Mouse (Mus musculus) frontal cortex, adult 2 months (tissue): Measurements from ENCODE around the gene Nipa1. TPM values are rescaled to one million over a fixed set of nuclear protein-coding genes. Genes with fewer than 3 reads are reported as not detected.
"Not testable (repeated sequence)": the region's sequence is repeated elsewhere in the genome, so short reads cannot be mapped to it uniquely, and the experiment has no call there.

Experiments
- DNase-seq, 2 experiments: peaks; one replicate each; pipeline ENCODE4 v3.0.0; 2022; ENCODE audit warnings: low spot score in 1 of 2; ENCODE audit errors: extremely low spot score in 1 of 2
- polyA plus RNA-seq: library from polyadenylated mRNA; depleted of rRNA; stranded (reverse); fragments of >200 nt; gene quantifications from 2 replicates; pipeline ENCODE4 v1.2.3, GENCODE M21; 2012; rRNA removed

Gene Nipa1
- 23.8 and 31.2 TPM in 2 replicates for polyA plus RNA-seq

DNA sequence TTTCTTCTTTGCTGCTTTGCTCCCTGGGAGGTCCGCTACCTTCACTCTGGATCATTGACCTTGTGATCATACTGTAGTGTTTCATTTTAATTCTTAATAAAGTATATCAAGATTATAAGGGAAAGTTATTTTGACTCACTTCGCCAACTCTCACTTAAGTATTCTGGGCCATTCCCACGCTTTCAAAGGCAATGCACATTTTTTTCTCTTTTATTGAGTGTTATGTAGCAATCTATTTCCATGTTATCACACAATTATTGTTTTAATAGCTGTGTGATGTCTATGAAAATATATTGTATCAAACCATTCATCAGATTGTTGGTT is at the start of gene Nipa1:
Nipa1 (minus strand) TSS at position 25 of the 324 bp plus-strand sequence.
- no peak for DNase-seq

- DNase-seq: no peak
These were observed 46.9 kb upstream of the Nipa1 start for GRCm38 (mm10) chr7:56066634-56067033.

DNA sequence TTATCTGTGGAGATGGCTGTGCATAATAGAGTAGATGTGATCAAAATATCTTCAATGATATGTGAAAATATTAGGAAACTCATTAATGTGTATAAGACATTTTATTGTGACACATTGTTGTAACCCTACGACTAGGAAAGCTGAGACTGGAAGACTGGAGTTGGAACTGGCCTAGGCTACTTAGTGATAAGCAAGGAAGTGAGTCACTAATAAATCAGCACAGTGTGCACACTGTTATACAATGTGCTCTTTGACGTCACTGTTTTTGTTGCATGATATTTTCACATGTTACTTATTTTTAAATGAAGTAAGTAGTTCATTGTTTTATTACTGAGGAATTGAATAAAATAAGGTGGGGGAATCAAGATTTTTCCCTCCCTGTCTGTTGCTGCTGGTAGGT is 46.4 kb upstream of the Nipa1 start:
- DNase-seq: no peak

GRCm38 (mm10) chr7:56064876-56065275 is 45.1 kb upstream of the Nipa1 start:
- DNase-seq: no peak

DNA sequence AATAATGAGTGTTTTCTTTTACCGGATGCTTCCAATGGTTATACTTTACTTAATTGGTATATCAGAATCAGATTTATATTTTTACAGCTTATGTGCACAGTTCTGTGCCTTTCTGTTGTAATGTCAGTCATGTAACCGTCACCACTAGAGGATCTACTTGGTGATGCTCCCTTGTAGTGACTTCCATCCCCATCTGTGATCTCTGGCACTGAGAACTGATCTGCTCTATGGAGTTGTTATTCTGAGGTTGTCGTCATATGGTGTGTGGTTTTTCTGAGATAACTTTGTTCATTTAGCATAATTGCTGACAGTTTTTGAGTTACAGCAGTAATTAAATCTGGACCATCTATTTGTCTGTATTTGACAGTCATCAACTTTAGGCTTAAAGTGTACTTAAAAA is 35.6 kb upstream of the Nipa1 start:
- DNase-seq: no peak

GRCm38 (mm10) chr7:56052996-56053395 is 33.2 kb upstream of the Nipa1 start:
- no peak for DNase-seq

DNA sequence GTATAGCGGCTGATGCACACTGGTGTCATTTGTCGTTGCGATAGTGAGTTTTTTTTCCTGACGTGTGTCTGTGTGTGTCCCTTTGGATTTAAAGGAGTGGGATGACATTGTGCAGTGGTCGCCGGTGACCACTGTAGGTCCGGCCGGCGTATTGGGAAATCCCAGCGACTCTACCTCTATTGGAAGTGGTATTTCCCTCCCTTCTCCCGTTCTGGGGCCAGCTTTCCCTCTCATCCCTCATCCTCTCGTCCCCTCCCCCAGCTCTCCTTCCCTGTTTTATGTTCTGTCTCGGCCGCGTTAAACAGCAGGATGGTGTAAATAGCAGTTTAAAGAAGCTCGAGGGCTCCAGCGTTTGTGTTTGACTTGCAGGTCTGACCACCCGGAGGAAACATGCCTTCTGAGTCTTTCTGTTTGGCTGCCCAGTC is 30.7 kb upstream of the Nipa1 start:
- peak in 1 of 2 experiments; percentile 36 for DNase-seq

DNA sequence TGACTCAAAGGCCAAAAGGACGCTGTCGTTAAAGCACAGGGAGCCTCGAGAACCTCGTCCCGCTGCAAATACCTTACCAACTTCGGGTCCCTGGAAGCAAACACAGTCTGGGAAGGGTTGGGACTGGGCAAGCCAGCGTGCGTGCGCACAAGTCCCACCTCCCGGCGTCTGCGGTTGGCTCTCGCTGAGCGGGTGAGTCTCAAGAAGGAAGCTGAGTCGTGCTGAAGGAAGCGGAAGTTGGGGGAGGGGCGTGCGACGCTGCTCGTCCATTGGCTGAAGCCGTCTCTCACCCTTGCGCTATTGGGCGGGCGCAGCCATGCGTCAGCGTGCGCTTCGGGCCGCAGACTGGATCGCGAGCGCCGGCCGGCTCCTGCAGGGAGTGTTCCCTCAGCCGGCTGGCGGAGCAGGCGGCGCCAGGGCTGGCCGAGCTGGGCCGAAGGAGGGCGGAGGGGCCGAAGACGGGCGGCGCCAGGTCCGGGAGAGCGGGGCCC is 30.1 kb upstream of the Nipa1 start, which contains the start of gene Herc2:
Herc2 (plus strand) TSS at position 366 of the 491 bp plus-strand sequence.
- DNase-seq: peak; percentile 99

DNA sequence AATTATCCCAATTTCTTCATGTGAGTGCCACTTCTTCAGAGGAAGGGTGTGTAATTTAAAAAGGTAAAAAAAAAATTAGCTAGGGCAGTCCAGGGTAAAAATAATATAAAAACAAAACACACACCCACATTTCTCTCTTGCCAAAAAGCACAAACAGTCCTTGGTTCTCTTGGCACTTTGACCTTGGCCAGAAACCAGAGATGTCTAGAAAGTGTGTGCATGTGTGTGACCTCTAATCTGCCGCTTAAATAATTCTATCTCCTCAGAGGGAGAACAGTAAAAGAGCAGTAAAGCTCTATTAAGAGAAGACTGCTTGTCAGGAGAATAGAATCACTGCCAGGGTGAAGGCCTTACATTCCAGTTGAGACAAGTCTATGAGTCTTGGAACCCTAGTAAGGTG is 27.4 kb upstream of the Nipa1 start:
- no peak for DNase-seq

- DNase-seq: no peak
These were observed 24.5 kb upstream of the Nipa1 start for GRCm38 (mm10) chr7:56044267-56044629.

DNA sequence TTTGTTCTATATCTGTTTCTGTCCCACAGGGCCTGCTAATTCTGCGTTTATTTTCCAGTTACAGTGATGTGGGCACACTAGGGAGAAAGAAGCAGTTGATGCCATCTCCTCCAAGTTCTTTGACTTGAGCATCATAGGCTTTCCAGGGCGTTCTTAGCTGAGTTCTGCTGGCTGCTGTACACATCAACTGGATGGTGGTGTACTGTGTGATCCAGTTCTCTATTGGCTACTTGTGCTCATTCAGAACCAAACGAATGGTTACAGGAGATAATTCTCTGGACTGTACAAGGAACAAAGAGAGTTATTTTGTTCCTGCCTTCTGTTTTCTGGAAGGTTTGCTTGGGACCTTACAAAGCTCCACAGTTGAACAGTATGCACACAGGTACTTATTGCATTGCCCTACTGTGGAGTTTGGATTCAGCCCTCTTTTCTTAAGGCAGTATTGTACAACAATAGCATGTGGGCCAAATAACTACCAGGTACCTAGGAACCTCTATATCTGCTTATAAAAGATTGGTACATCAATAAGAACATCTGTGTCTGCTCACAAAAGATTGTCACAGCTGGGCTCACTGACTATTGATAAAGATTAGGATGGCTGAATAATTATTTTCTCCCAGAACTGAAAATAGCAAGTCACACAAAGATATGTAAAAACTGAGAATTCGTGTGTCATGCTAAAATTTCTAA is 24.0 kb upstream of the Nipa1 start:
- no peak for DNase-seq

DNA sequence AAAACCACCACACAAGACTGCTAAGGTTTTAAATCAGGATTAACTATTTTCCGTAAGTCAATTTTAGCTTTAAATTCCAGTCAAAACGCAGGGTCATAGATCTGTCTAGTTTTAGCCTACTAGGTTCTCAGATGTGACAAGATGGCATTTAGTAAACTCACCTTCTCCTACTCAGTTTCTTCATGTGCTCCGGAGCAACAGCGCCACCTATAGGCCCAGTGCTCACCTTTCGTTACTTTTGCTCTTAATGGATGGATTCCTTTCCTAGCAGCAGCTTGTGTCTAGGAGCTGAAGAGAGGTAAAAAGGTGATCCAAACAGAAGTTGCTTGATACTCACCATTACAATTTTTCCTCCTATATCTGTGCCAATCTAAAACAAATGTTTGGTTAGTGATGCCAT is 22.6 kb upstream of the Nipa1 start:
- DNase-seq: peak; percentile 33 to 93

- DNase-seq: no peak
These were observed 3.8 kb upstream of the Nipa1 start for GRCm38 (mm10) chr7:56023586-56023985.

- peak; percentile 30 to 75 for DNase-seq
These were observed 503 bp downstream of the Nipa1 start for GRCm38 (mm10) chr7:56018972-56019929.

DNA sequence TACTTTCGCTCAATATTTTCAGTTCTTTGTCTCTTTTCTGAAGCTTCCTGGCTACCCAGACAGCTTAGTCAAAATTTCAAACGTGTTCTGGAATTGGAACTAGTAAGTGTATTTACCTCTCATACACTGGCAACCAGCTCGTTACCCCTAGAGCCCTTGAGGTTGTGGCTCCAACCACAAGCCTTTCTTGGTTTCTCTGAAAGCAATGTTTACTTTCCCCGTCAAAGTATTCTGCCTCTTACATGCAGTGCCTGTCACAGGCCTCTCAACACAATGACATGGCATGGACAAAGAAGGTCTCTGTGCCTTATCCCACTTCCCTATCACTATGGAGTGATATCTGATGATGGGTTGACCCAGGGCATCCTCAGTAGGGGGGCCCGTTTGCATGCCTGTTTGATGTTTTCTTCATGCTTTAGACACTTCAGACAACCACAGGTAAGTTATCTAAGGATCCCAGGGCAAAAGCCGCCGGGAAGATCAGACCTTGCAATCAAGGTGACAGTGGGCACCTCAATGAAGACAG is 1.2 kb downstream of the Nipa1 start:
- DNase-seq: no peak

- DNase-seq: no peak
These were observed 2.0 kb downstream of the Nipa1 start for GRCm38 (mm10) chr7:56017761-56018160.

DNA sequence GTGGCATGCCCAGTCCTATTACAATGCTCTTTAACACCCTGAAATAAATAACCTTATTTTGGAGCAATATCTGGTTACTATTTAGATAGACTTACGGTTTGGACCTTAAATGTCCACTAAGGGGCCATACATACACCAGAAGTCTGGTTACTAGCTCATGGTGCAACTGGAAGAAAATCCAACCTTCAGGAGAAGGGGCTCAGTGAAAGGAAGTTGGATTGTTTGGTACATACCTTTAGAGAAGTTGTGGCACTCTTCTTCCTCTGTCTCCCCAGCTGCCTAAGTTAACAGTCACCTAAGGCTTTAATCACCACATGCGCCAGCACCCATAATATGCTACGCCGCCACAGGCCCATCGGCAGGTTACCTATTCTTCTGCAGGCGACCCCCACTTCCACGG is 3.9 kb downstream of the Nipa1 start:
- DNase-seq: no peak

GRCm38 (mm10) chr7:56015172-56015571 is 4.6 kb downstream of the Nipa1 start:
- no peak for DNase-seq

DNA sequence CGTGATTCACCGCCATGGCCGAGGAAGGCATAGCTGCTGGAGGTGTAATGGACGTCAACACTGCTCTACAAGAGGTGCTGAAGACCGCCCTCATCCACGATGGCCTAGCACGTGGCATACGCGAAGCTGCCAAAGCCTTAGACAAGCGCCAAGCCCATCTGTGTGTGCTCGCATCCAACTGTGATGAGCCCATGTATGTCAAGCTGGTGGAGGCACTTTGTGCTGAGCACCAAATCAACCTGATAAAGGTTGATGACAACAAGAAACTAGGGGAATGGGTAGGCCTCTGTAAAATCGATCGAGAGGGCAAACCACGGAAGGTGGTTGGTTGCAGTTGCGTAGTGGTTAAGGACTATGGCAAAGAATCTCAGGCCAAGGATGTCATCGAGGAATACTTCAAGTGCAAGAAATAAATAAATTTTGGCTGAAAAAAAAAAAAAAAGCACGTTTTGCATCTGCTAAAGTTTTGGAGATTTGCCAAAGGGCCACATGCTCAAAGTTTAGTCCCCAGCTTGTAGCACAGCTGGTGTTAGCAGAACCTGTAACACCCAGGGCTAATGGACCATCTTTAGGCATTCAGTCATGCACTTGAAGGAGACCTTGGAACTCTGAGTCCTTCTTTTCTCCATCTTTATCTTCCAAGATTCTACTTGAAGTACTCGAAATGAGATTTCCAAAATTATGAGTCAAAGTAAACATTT is 5.6 kb downstream of the Nipa1 start:
- not testable (repeated sequence) for DNase-seq

- DNase-seq: no peak
These were observed 6.3 kb downstream of the Nipa1 start for GRCm38 (mm10) chr7:56013261-56014001.
